Mouse (Mus musculus) frontal cortex, adult (tissue): Measurements from ENCODE around the gene Zfp787.
"Not testable (repeated sequence)": the region's sequence is repeated elsewhere in the genome, so short reads cannot be mapped to it uniquely, and the experiment has no call there.

Source experiments
- ATAC-seq: cut with Nextera tagmentation; 2 replicates; pipeline ENCODE4 v1.9.2; 2017; ENCODE audit warnings: mild to moderate bottlenecking, moderate library complexity, mixed read lengths; ENCODE audit not compliant: low TSS enrichment

Zfp787 gene

GRCm38 (mm10) chr7:6120104-6120503 is 35.7 kb downstream of the Zfp787 start:
- ATAC-seq: not testable (repeated sequence)

- no peak for ATAC-seq
These were observed 36.3 kb downstream of the Zfp787 start for GRCm38 (mm10) chr7:6119501-6119900.
